Mouse (Mus musculus) urinary bladder, postnatal 14 days (tissue): Measurements from ENCODE around the gene Pcdh15.

Source experiments
- DNase-seq: peaks from one replicate; pipeline ENCODE4 v3.0.0; 2021; ENCODE audit warnings: low spot score

Pcdh15 gene

GRCm38 (mm10) chr10:73947799-73948198 is 848.7 kb downstream of the Pcdh15 start:
- no peak for DNase-seq

- no peak for DNase-seq
Observed at GRCm38 (mm10) chr10:73953362-73953761, 854.2 kb downstream of the Pcdh15 start.

- DNase-seq: no peak
Observed at GRCm38 (mm10) chr10:73984057-73984456, 884.9 kb downstream of the Pcdh15 start.

GRCm38 (mm10) chr10:74008836-74009235 is 909.7 kb downstream of the Pcdh15 start:
- no peak for DNase-seq

GRCm38 (mm10) chr10:74023091-74023490 is 923.9 kb downstream of the Pcdh15 start:
- DNase-seq: no peak

- no peak for DNase-seq
Observed at GRCm38 (mm10) chr10:74053059-74053458, 953.9 kb downstream of the Pcdh15 start.

GRCm38 (mm10) chr10:74086653-74087052 is 987.5 kb downstream of the Pcdh15 start:
- DNase-seq: no peak

- no peak for DNase-seq
Observed at GRCm38 (mm10) chr10:74098296-74098695, 999.2 kb downstream of the Pcdh15 start.

- DNase-seq: no peak
Observed at GRCm38 (mm10) chr10:74114107-74114506, 1015.0 kb downstream of the Pcdh15 start.

- no peak for DNase-seq
Observed at GRCm38 (mm10) chr10:74116817-74117216, 1017.7 kb downstream of the Pcdh15 start.

- no peak for DNase-seq
Observed at GRCm38 (mm10) chr10:74123421-74123820, 1024.3 kb downstream of the Pcdh15 start.

- no peak for DNase-seq
Observed at GRCm38 (mm10) chr10:74129192-74129591, 1030.0 kb downstream of the Pcdh15 start.

GRCm38 (mm10) chr10:74129665-74130064 is 1030.5 kb downstream of the Pcdh15 start:
- no peak for DNase-seq

- no peak for DNase-seq
Observed at GRCm38 (mm10) chr10:74130805-74131204, 1031.7 kb downstream of the Pcdh15 start.

GRCm38 (mm10) chr10:74147966-74148365 is 1048.8 kb downstream of the Pcdh15 start:
- DNase-seq: no peak

GRCm38 (mm10) chr10:74181921-74182320 is 1082.8 kb downstream of the Pcdh15 start:
- no peak for DNase-seq

GRCm38 (mm10) chr10:74203650-74204049 is 1104.5 kb downstream of the Pcdh15 start:
- DNase-seq: peak; percentile 4

- no peak for DNase-seq
Observed at GRCm38 (mm10) chr10:74217268-74217667, 1118.1 kb downstream of the Pcdh15 start.

- DNase-seq: no peak
Observed at GRCm38 (mm10) chr10:74220439-74220838, 1121.3 kb downstream of the Pcdh15 start.

GRCm38 (mm10) chr10:74257716-74258446 is 1158.7 kb downstream of the Pcdh15 start:
- DNase-seq: no peak

GRCm38 (mm10) chr10:74258639-74259038 is 1159.5 kb downstream of the Pcdh15 start:
- no peak for DNase-seq

- DNase-seq: no peak
Observed at GRCm38 (mm10) chr10:74269637-74270269, 1170.6 kb downstream of the Pcdh15 start.

GRCm38 (mm10) chr10:74270894-74271293 is 1171.8 kb downstream of the Pcdh15 start:
- DNase-seq: no peak

- DNase-seq: no peak
Observed at GRCm38 (mm10) chr10:74304120-74304519, 1205.0 kb downstream of the Pcdh15 start.
